Mouse (Mus musculus): Measurements from ENCODE around the gene Spem1.

- TF ChIP-seq CTCF (IDR thresholded peaks at IDR 0.05; ENCODE audit: low read depth) (no peak), EP300 (IDR thresholded peaks at IDR 0.05; ENCODE audit: low read depth) (no peak)
These were observed 28.8 kb upstream of the Spem1 start for GRCm38 (mm10) chr11:69850754-69851153.
